Mouse (Mus musculus): ENCODE measurements around the gene Hoxa13. TPM values are rescaled to one million over a fixed set of nuclear protein-coding genes. Genes with fewer than 3 reads are reported as not detected.

Gene Hoxa13
- polyA plus RNA-seq, 1 experiment = not detected

GRCm38 (mm10) chr6:52217459-52217768, 43.3 kb downstream of the Hoxa13 start:
- DNase-seq (ENCODE audit: low read depth, low spot score) = no peak

DNA sequence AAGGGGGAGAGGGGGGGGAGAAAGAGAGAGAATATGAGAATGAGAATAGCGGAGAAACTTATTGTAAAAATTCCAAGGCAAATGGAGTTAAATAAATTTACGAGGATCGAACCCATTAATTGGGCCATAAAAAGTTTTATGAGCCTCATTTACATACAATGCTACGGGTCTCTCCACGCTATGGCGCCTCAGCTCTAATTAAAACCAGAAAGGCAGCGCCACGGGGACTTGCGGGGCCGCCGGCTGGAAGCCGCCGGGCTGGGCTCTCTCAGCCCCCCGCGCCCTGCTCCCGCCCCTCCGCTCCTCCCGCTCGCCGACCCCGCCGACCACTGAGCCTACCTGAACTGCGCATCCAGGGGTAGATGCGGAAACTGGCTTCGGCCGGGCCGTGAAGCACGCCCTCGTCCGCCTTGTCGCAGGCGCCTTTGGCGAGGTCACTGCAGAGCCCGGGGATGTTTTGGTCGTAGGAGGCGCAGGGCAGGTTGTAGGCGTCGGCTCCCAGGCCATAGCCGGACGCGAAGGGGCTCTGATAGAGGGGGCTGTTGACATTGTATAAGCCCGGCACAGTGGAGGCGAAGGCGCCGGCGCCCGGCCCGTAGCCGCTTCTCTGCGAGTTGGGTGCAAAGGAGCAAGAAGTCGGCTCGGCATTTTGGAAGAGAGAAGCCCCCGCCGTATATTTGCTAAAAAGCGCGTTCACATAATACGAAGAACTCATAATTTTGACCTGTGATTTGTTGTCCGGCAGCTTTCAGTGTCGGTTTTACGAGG, 43.8 kb downstream of the Hoxa13 start:
- no peak for DNase-seq (ENCODE audit: low read depth, low spot score)
- WGBS = 2% methylated on average over 60 of the region's 60 CpGs

More at GRCm38 (mm10) chr6:52217459-52217768, 43.3 kb downstream of the Hoxa13 start:
- under 1% methylated on average over 25 of the region's 25 CpGs for WGBS

GRCm38 (mm10) chr6:52215771-52216535, 44.7 kb downstream of the Hoxa13 start:
- DNase-seq (ENCODE audit: low read depth, low spot score) = no peak
- 26% methylated on average over 30 of the region's 30 CpGs for WGBS

GRCm38 (mm10) chr6:52215070-52215469, 45.6 kb downstream of the Hoxa13 start:
- DNase-seq (ENCODE audit: low read depth, low spot score) = no peak
- 48% methylated on average over 3 of the region's 3 CpGs for WGBS

- 49% methylated on average over 5 of the region's 5 CpGs for WGBS
- DNase-seq (ENCODE audit: low read depth, low spot score) = no peak
Observed at GRCm38 (mm10) chr6:52214271-52214670, 46.4 kb downstream of the Hoxa13 start.

DNA sequence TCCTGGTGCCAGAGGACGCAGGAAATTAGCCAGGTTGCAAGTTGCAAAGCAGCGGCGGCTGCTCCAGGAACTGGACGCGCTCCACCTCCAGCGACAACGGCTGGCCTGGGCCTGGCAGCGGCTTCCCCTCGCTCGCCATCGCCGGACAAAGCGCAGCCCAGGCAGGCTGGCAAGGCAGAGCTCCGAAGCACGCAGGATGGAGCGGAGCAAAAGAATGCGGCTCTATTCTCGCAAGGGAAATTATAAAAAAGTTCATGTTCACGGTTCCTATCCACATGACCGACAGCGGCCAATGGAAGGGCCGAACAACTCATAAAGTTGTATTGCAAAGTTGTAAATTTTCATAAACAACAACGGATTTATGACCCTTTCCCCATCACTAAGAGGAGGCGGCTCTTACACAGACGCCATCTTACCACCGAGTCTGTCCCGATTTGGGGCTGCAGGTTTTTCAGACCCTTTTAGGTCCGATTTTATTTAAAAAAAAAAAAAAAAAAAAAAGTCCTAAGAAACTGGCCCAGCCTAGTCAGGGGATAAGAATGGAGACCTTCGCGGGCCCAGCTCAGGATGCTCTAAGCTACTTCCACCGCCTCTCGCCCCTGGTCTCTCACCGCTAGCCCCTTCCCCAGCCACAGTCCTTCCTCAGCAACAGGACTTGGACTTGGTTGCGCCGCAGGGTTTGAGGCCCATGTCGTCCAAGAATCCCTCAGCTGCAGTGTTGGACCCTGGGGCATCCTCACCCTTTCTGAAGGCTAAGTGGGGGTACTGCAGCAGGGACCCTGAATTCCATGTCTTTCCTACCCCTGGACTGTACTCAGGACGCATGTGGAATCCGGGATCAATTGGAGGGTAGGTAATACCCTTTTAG, 47.3 kb downstream of the Hoxa13 start, which contains the start of the genes Hoxa3 and Gm28308:
TSS of gene Hoxa3 (minus strand) at position 218 of the 868 bp plus-strand sequence.
TSS of gene Gm28308 (minus strand) at position 221 of the 868 bp plus-strand sequence.
- DNase-seq (ENCODE audit: low read depth, low spot score) = no peak
- WGBS = 22% methylated on average over 38 of the region's 38 CpGs

DNA sequence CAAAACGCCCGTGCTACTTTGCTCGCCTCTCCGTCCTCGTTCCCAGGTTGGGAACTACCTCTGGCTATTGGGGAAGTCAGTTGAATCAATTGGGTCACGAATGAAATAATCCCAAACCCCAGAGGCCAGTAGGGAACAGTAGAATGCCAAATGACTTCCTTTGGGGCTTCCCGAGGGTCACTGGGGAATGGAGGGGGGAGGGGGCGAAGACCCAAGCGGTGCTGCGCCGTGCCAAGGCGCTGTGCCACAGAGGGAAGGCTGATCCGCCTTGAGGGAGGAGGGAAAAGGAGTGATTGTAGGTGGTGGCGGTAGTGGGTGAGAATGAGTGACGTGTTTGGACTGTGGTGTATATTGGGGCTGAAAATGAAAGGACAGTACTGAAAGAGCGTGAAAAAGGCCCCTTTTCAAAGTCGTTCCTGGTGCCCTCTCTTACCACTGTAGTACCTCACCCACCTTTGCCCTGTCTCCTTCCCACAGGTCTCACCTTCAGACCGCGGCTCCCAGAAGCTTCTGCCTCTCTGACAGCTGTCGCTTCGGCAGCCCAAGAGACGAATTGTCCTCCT, 48.0 kb downstream of the Hoxa13 start:
- WGBS = 20% methylated on average over 22 of the region's 22 CpGs

DNA sequence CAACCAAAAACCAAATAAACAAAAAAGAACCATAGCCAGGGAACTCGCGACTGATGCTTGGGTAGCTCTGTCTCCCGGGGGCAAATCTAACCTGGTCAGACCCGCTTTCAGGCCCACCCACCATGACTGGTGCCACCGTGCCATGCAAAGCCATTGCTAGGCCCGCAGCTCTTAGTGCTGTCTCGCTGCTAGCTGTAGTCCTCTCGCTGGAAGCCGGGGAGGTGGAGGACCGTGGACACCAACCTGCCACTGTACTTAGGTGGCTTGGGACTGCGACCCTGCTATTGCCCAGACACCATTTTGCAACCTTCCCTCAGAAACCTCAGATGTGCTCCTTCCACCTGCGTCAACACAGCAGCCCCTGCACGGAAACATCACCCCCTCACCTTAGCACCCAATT, 48.7 kb downstream of the Hoxa13 start:
- 7% methylated on average over 13 of the region's 13 CpGs for WGBS

More for the DNA sequence above, 48.0 kb downstream of the Hoxa13 start:
- no peak for DNase-seq (ENCODE audit: low read depth, low spot score)

DNA sequence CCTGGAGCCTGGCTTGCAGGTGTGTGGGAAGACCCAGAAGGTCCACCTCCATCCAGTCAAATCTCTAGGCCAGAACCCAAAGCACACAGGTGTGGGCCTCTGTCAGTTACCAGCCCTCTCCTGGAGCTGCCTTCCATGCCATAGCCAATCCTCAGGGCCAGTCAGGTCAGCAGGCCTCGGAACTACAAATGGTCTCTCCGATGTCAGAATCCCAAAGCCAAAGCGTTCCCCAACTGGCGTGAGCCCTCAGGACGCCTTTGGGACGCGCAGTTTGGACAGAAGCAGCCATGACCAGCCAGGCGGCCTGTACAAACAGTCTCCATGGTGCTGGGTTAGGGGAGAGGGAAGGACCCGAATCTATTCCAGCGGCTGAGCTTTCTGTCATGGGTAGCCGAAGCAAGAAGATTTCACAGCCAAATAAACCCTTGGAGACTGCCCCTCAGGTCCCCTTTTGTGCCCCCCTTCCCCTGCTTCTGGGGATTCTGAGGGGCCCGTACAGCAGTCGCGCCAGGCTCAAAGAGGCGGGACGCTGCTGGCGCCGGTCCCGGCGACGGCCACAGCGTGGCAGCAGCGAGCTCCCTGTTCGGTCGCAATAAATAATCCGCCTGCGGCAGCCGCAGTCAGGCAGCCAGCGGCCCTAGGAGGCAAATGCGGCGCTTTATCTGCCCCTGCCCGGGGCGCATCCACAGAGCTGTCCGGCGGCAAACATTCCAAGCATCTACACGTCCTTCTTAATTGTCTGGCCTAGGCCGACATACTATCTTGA, 49.3 kb downstream of the Hoxa13 start:
- WGBS = 3% methylated on average over 37 of the region's 37 CpGs
- no peak for DNase-seq (ENCODE audit: low read depth, low spot score)

More for the DNA sequence above, 48.7 kb downstream of the Hoxa13 start:
- DNase-seq (ENCODE audit: low read depth, low spot score) = no peak

GRCm38 (mm10) chr6:52209685-52210046, 51.0 kb downstream of the Hoxa13 start:
- WGBS = 44% methylated on average over 12 of the region's 12 CpGs
- DNase-seq (ENCODE audit: low read depth, low spot score) = no peak

DNA sequence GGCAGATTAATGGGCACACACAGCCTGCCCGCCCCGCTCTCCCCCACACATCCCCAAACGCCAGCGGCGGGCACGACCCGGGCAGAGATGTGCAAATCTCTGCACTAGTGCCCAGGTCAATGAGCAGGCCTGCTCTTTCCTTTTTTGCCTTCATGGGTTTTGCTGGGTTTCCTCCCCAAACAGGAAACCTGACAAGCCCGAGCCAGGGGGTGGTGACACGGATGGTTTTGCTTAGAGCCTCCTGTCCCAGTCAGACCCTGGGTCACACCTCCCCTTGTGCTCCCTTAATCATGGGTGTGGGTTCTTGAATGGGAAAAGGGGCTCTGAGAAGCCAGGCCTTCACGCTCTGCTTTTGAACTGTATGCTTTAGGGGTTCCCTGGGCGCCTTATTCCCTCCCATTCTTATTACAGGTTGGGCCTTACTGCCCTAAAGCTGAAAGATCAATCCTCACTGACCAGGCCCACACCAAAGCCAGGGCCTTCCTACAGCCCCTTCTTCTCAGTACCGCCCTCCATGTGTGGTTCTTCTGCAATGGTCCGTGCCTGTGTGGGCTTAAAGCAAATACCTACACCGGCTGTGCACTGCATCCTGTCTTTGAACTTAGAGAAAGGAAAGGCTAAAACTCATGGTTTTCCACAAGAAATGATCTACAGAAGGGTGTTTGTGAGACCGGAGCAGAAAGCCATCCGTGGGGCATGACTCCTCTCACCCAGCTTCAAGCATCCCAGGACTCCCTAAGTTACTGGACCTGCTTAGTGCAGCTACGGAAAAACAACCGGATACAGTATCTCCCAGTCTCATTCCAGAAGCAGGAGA, 51.6 kb downstream of the Hoxa13 start:
- no peak for DNase-seq (ENCODE audit: low read depth, low spot score)
- WGBS = 27% methylated on average over 18 of the region's 18 CpGs

GRCm38 (mm10) chr6:52208072-52208867, 52.4 kb downstream of the Hoxa13 start, which contains the start of gene Hoxa6:
TSS of gene Hoxa6 (minus strand) at chr6:52208722.
- WGBS = 11% methylated on average over 47 of the region's 47 CpGs
- DNase-seq (ENCODE audit: low read depth, low spot score) = no peak

Other genes with a start within 250 kb of the Hoxa13 start
- gene Skap2, start 248.3 kb downstream of the Hoxa13 start, polyA plus RNA-seq (2012; rRNA removed) = 10.5 and 12.2 TPM in 2 replicates
- 0.24 and 0.33 TPM in 2 replicates for gene Hoxa1, start 102.6 kb downstream of the Hoxa13 start, polyA plus RNA-seq (2012; rRNA removed)
- gene Hoxa2, start 96.0 kb downstream of the Hoxa13 start, polyA plus RNA-seq (2012; rRNA removed) = 0.73 and 0.97 TPM in 2 replicates
- gene 5730596B20Rik, start 83.4 kb downstream of the Hoxa13 start, polyA plus RNA-seq (2012; rRNA removed) = 0.02 and 0.07 TPM in 2 replicates
- 0.78 and 1.3 TPM in 2 replicates for gene Hoxa4, start 69.1 kb downstream of the Hoxa13 start, polyA plus RNA-seq (2012; rRNA removed)
- gene Hoxa5, start 56.3 kb downstream of the Hoxa13 start, polyA plus RNA-seq (2012; rRNA removed) = 1.7 and 2.4 TPM in 2 replicates
- 0.16 and 0.41 TPM in 2 replicates for gene Hoxa6, start 52.2 kb downstream of the Hoxa13 start, polyA plus RNA-seq (2012; rRNA removed)
- gene Hoxa3, start 47.5 kb downstream of the Hoxa13 start, polyA plus RNA-seq (2012; rRNA removed) = 1.6 and 3.0 TPM in 2 replicates
- gene Gm28308, start 47.5 kb downstream of the Hoxa13 start, polyA plus RNA-seq (2012; rRNA removed) = 0.21 and 0.24 TPM in 2 replicates
- 3.2 and 3.8 TPM in 2 replicates for gene Hoxa7, start 39.0 kb downstream of the Hoxa13 start, polyA plus RNA-seq (2012; rRNA removed)
- gene Hoxa9, start 29.8 kb downstream of the Hoxa13 start, polyA plus RNA-seq (2012; rRNA removed) = 0.10 TPM in 1 of 2 replicates, not detected in the other
- 0.04 and 0.07 TPM in 2 replicates for gene Hoxa10, start 20.0 kb downstream of the Hoxa13 start, polyA plus RNA-seq (2012; rRNA removed)
- gene Hoxa11, start 15.1 kb downstream of the Hoxa13 start, polyA plus RNA-seq (2012; rRNA removed) = not detected in 2 replicates
- gene Evx1, start 52.6 kb upstream of the Hoxa13 start, polyA plus RNA-seq (2012; rRNA removed) = not detected in 2 replicates

Measured in large intestine, adult 2 months (tissue).